Mouse (Mus musculus) stomach, embryonic 16.5 days (tissue): ENCODE data around the gene Ppp1r9a. TPM values are rescaled to one million over a fixed set of nuclear protein-coding genes. Genes with fewer than 3 reads are reported as not detected.
"Not testable (repeated sequence)": the region's sequence is repeated elsewhere in the genome, so short reads cannot be mapped to it uniquely, and the experiment has no call there.

Experiments used
- ATAC-seq: fragments of 200-750 bp; cut with Nextera tagmentation; 2 replicates; pipeline ENCODE4 v1.8.0; 2017; ENCODE audit warnings: moderate number of reproducible peaks, moderate TSS enrichment; ENCODE audit not compliant: insufficient read depth, low FRiP score
- H3K27ac ChIP-seq: fragments of 300-500 bp; sonication (generic); 2 replicates; pipeline ENCODE4 v1.5.1; 2014; ENCODE audit warnings: low read length
- H3K27me3 ChIP-seq: fragments of 300-500 bp; sonication (generic); 2 replicates; pipeline ENCODE4 v1.6.1; 2014; ENCODE audit warnings: low read length, control low read depth, mixed read lengths; ENCODE audit not compliant: control insufficient read depth, insufficient read depth
- H3K36me3 ChIP-seq: fragments of 300-500 bp; sonication (generic); 2 replicates; pipeline ENCODE4 v1.6.1; 2014; ENCODE audit warnings: low read length; ENCODE audit not compliant: control insufficient read depth, insufficient read depth
- H3K4me1 ChIP-seq: fragments of 300-500 bp; sonication (generic); 2 replicates; pipeline ENCODE4 v1.6.1; 2014; ENCODE audit warnings: low read length, control low read depth, mixed read lengths; ENCODE audit not compliant: control insufficient read depth, insufficient read depth
- H3K4me2 ChIP-seq: fragments of 300-500 bp; sonication (generic); 2 replicates; pipeline ENCODE4 v1.6.1; 2014; ENCODE audit warnings: low read depth, low read length, mixed read lengths
- H3K4me3 ChIP-seq: fragments of 300-500 bp; sonication (generic); replicated peaks from 2 replicates; pipeline ENCODE4 v1.5.1; 2014; ENCODE audit warnings: mild to moderate bottlenecking, low read length
- H3K9ac ChIP-seq: fragments of 300-500 bp; sonication (generic); 2 replicates; pipeline ENCODE4 v1.6.1; 2014; ENCODE audit warnings: low read length
- H3K9me3 ChIP-seq: fragments of 300-500 bp; sonication (generic); replicated peaks from 2 replicates; pipeline ENCODE4 v1.6.1; 2016; ENCODE audit warnings: low read length, control low read depth; ENCODE audit not compliant: control insufficient read depth
- WGBS: fragments of 180-500 bp; shearing (Covaris S2); extraction: QIAGEN DNeasy Blood & Tissue Kit; methylation state at CpG from one replicate; pipeline ENCODE4 v1.1.7; 2014; 5-methylcytosine and 5-hydroxymethylcytosine counted together
- polyA plus RNA-seq: library from polyadenylated mRNA; unstranded; fragments of >200 nt; fragmentation: Nextera tagmentation; extraction: Ambion mirVana; gene quantifications from 2 replicates; pipeline ENCODE4 v1.2.1, GENCODE M21; 2015

The Ppp1r9a gene
- polyA plus RNA-seq, 1 experiment from 2014 or later, result 14.8 TPM

- peak overlapping the region; percentile 89 for H3K4me2 ChIP-seq
- H3K4me3 ChIP-seq, result peak overlapping the region; percentile 83
- WGBS, result 6% methylated on average over 9 of the region's 9 CpGs
- ATAC-seq, result no peak
- peak overlapping the region; percentile 86 for H3K27ac ChIP-seq
- no peaks in the 10 kb centered on the region for H3K27me3 ChIP-seq
- peak overlapping the region; percentile 95 for H3K9ac ChIP-seq
- H3K9me3 ChIP-seq, result no peaks in the 10 kb centered on the region
- H3K4me1 ChIP-seq, result peaks cover 3% of the 10 kb centered on the region; the same call in 1 of the 2 replicates
- no peaks in the 10 kb centered on the region for H3K36me3 ChIP-seq
Measured at GRCm38 (mm10) chr6:4904055-4904450, 1.3 kb downstream of the Ppp1r9a start.

- Histone ChIP-seq H3K4me3 (no peak overlapping the region), H3K27me3 (no peaks in the 10 kb centered on the region), H3K4me1 (no peaks in the 10 kb centered on the region), H3K9me3 (no peaks in the 10 kb centered on the region), H3K9ac (no peak overlapping the region), H3K36me3 (no peaks in the 10 kb centered on the region), H3K4me2 (no peak overlapping the region), H3K27ac (no peak overlapping the region)
- no peak for ATAC-seq
- 62% methylated on average over 10 of the region's 10 CpGs for WGBS
Measured at GRCm38 (mm10) chr6:4910042-4910634, 7.4 kb downstream of the Ppp1r9a start.

- ATAC-seq, result no peak
- H3K27ac ChIP-seq, result no peak overlapping the region
- 63% methylated on average over 5 of the region's 5 CpGs for WGBS
Measured at GRCm38 (mm10) chr6:4918470-4918869, 15.8 kb downstream of the Ppp1r9a start.

DNA sequence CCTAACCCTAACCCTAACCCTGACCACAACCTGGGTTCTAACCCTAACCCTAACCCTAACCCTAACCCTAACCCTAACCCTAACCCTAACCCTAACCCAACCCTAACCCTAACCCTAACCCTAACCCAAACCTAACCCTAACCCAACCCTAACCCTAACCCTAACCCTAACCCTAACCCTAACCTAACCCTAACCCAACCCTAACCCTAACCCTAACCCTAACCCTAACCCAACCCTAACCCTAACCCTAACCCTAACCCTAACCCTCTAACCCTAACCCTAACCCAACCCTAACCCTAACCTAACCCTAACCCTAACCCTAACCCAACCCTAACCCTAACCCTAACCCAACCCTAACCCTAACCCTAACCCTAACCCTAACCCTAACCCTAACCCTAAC, 21.1 kb downstream of the Ppp1r9a start:
- not testable (repeated sequence) for H3K36me3 ChIP-seq, H3K4me2 ChIP-seq, H3K9ac ChIP-seq, H3K27me3 ChIP-seq, H3K4me3 ChIP-seq, ATAC-seq, H3K9me3 ChIP-seq, H3K4me1 ChIP-seq, H3K27ac ChIP-seq

More at GRCm38 (mm10) chr6:4918470-4918869, 15.8 kb downstream of the Ppp1r9a start:
- Histone ChIP-seq H3K4me2 (no peak overlapping the region), H3K36me3 (no peaks in the 10 kb centered on the region), H3K27me3 (no peaks in the 10 kb centered on the region), H3K4me1 (no peaks in the 10 kb centered on the region), H3K9me3 (no peaks in the 10 kb centered on the region), H3K9ac (no peak overlapping the region), H3K4me3 (no peak overlapping the region)

GRCm38 (mm10) chr6:4925966-4926687, 23.4 kb downstream of the Ppp1r9a start:
- Histone ChIP-seq H3K4me3 (no peak overlapping the region), H3K4me1 (peaks cover 3% of the 10 kb centered on the region; the same call in 1 of the 2 replicates), H3K9me3 (no peaks in the 10 kb centered on the region), H3K27me3 (no peaks in the 10 kb centered on the region), H3K36me3 (no peaks in the 10 kb centered on the region), H3K27ac (no peak overlapping the region), H3K4me2 (no peak overlapping the region), H3K9ac (no peak overlapping the region)
- 61% methylated on average over 14 of the region's 14 CpGs for WGBS
- no peak for ATAC-seq

- WGBS, result 86% methylated on average over 3 of the region's 3 CpGs
Measured at GRCm38 (mm10) chr6:4930321-4930720, 27.6 kb downstream of the Ppp1r9a start.

DNA sequence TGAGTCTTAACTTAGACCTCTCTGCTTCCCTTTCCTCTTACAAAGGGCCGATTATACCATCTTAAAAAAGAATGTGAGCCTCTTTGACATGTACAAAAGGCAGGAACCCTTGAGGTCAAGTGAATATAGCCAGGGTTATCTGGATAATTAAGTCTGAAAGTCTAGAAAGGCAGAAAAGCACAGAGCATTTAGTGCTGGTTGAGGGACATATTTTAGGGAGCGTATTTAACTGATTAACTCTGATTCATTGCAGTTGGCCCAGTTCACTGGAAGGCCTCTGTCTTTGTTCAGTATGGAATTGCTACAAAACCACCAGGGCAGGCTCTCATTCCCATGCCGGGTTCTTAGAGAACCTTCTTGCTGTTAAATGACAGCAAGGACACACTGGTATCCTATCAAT, 36.2 kb downstream of the Ppp1r9a start:
- Histone ChIP-seq H3K9ac (no peak overlapping the region), H3K4me1 (peaks cover 15% of the 10 kb centered on the region), H3K27ac (no peak overlapping the region), H3K4me3 (no peak overlapping the region), H3K9me3 (no peaks in the 10 kb centered on the region), H3K36me3 (no peaks in the 10 kb centered on the region), H3K27me3 (no peaks in the 10 kb centered on the region), H3K4me2 (no peak overlapping the region)
- no peak for ATAC-seq
- WGBS, result 46% methylated on average over 3 of the region's 3 CpGs

More at GRCm38 (mm10) chr6:4930321-4930720, 27.6 kb downstream of the Ppp1r9a start:
- no peaks in the 10 kb centered on the region for H3K9me3 ChIP-seq
- H3K4me2 ChIP-seq, result no peak overlapping the region
- ATAC-seq, result no peak
- H3K9ac ChIP-seq, result no peak overlapping the region
- peaks cover 6% of the 10 kb centered on the region; the same call in 1 of the 2 replicates for H3K4me1 ChIP-seq
- no peaks in the 10 kb centered on the region for H3K36me3 ChIP-seq
- H3K27me3 ChIP-seq, result no peaks in the 10 kb centered on the region
- no peak overlapping the region for H3K4me3 ChIP-seq
- no peak overlapping the region for H3K27ac ChIP-seq

DNA sequence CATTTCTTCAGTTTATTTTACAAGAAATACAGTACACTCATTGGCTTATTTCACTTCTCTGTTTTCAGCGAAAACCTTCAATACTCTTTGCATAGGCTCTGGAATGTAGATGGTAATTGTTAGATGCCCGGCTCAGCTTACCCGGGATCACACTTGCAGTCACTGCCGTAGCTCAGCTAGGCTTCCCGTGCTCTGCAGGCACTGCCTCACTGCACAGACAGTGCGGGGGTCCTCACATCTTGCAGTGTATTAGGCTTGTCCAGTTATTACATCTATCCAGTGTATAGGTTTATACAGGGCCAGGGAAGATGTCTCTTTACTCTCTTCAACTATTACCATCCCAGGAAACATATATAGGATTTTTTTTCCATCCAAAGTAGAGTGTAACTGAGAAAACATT, 37.4 kb downstream of the Ppp1r9a start:
- Histone ChIP-seq H3K27ac (no peak overlapping the region), H3K4me1 (peaks cover 15% of the 10 kb centered on the region), H3K9me3 (no peaks in the 10 kb centered on the region), H3K4me3 (no peak overlapping the region), H3K36me3 (no peaks in the 10 kb centered on the region), H3K27me3 (no peaks in the 10 kb centered on the region), H3K9ac (no peak overlapping the region), H3K4me2 (no peak overlapping the region)
- 73% methylated on average over 6 of the region's 6 CpGs for WGBS
- ATAC-seq, result no peak

DNA sequence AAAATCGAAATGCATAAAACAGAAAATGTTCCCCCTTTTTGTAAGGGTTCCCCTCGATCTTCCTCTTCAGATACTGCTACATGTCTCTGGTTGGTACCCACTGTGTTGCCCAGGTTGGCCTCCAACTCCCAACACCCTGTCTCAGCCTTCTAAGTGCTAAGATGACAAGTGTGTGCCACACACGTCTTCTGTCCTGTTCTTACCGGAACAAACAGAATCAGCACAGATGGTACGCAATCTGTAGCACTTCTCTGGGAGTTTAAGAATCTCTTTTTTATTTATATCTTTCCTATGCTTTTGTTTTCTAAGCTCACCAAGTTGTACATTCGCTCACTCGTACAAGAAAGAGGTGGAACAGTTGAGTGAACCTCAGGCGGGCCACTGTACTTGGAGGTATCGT, 37.9 kb downstream of the Ppp1r9a start:
- peaks cover 15% of the 10 kb centered on the region for H3K4me1 ChIP-seq
- H3K36me3 ChIP-seq, result no peaks in the 10 kb centered on the region
- no peak for ATAC-seq
- H3K4me2 ChIP-seq, result no peak overlapping the region
- no peak overlapping the region for H3K9ac ChIP-seq
- H3K4me3 ChIP-seq, result no peak overlapping the region
- H3K27me3 ChIP-seq, result no peaks in the 10 kb centered on the region
- no peaks in the 10 kb centered on the region for H3K9me3 ChIP-seq
- H3K27ac ChIP-seq, result no peak overlapping the region
- WGBS, result 90% methylated on average over 9 of the region's 9 CpGs
